Mouse (Mus musculus) liver, adult (tissue): ENCODE results near the gene Olfml1.

ENCODE experiments used
- GATA4 ChIP-seq: IDR thresholded peaks from 2 replicates; pipeline ENCODE4 v1.6.1; 2014; ENCODE audit warnings: mild to moderate bottlenecking, low read length; ENCODE audit not compliant: insufficient replicate concordance

The Olfml1 gene

GRCm38 (mm10) chr7:107567261-107567671, at the start of gene Olfml1:
Gene Olfml1 (plus strand): TSS chr7:107567446.
- no peak for TF ChIP-seq GATA4

- TF ChIP-seq GATA4: no peak
These were observed 47.8 kb upstream of the Olfml1 start for GRCm38 (mm10) chr7:107519256-107520025.

DNA sequence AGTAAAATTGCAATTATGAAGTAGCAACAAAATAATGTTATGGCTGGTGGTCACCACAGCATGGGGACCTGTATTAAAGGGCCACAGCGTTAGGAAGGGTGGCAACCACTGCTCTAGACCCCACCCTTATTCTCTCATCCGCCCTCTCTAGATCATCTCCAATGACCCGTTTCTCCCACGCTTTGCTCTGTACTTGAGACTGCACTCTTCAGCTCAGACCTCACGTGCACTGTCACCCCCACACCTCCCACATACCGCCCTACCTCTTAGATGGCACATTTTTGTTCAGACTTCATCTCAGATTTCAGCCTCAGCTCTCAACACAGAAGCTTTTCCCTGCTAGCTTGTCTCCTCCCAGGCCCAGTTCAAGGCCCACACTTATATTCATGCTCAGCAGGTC, 45.8 kb upstream of the Olfml1 start:
- TF ChIP-seq GATA4: no peak

DNA sequence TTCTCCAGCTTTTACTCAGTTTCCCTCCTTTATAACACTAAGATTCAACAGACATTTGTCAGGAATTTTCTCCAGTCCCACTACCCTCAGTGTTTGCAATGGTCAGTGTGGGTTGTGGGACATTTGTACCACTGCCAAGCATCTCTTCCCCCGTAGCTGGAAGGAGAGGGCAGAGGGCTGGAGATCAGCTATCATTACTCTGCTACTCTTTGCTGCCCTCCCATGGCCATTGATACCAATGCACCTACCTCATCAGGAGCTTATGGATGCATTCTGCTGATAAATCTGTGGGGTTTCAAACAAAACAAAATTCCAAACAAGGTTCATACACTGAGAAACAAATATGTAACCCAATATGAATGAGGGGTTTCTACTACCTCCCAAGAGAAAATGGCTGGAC, 40.9 kb upstream of the Olfml1 start:
- TF ChIP-seq GATA4: no peak

GRCm38 (mm10) chr7:107528169-107528772, 39.0 kb upstream of the Olfml1 start:
- TF ChIP-seq GATA4: no peak

DNA sequence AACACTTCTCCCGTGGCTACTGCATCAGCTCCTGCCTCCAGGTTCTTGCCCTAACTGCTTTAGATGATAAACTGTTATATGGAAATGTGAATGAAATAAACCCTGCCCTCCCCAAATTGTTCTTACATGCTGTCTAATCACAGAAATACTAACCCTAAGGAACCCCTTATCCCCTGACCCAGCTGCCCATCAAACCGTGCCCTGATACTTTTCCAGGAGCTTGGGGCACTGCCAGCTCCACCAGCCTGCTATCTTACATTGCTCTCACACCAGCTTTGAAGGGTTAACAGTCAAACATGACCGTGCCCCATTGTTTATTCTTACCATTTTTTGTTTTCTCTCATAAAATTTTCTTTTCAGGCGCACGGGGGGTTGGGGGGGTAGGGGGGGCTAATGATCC, 37.9 kb upstream of the Olfml1 start:
- no peak for TF ChIP-seq GATA4

GRCm38 (mm10) chr7:107535311-107535710, 31.9 kb upstream of the Olfml1 start:
- no peak for TF ChIP-seq GATA4

GRCm38 (mm10) chr7:107536516-107536915, 30.7 kb upstream of the Olfml1 start:
- no peak for TF ChIP-seq GATA4

DNA sequence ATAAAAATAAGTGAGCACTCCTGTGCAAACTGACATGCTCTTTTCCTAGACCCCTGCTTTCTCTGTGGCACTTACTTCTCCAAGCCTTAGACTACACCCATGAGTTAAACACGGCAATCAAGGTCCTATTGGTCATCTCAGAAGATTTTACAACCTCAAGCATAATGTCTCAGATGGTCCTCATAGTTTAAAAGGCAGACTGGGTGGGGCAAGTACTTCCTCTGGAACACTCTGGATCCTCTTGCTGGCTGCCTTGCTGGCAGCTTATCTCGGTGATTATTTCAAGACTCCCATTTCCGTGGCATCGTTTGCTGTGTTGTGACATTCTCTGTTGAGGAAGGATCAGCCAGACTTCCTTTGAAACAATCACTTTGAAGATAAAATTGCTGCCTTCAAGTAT, 27.2 kb upstream of the Olfml1 start:
- TF ChIP-seq GATA4: no peak

DNA sequence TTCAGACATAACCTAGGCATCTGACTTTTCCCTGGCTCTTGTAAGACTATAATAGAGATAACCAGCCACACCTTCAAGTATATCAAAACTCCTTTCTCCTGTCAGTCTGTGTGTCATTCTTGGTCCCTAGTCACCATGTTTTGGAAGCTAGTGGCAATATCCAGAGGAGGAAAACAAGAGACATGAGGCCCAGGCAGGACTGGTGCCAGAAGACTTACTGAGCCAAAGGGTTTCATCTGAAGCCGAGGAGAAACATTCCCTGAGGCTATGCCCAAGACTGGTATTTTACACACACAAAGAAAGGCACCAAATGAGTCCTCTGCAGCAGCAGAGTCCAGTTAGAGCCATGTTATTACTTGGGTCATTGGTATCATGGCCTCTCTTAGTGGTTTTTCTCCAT, 22.2 kb upstream of the Olfml1 start:
- no peak for TF ChIP-seq GATA4

GRCm38 (mm10) chr7:107547872-107548271, 19.4 kb upstream of the Olfml1 start:
- no peak for TF ChIP-seq GATA4

- no peak for TF ChIP-seq GATA4
These were observed 13.8 kb upstream of the Olfml1 start for GRCm38 (mm10) chr7:107553461-107553860.

DNA sequence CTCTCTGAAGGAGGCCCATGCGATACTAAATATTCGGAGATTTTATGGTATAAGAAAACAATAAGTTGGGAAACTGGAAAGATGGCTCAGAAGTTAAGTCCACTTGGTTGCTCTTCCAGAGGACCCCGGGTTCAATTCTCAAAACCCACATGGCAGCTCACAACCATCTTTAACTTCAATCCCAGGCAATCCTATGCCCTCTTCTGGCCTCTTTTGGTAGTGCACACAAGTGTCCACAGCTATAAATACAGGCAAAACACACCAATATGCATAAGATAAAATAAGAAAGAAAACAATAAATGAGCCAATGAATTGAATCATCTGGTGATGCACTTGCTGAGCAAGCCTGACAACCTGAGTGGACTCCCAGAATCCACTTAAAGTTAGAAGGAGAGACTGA, 11.3 kb upstream of the Olfml1 start:
- TF ChIP-seq GATA4: no peak

DNA sequence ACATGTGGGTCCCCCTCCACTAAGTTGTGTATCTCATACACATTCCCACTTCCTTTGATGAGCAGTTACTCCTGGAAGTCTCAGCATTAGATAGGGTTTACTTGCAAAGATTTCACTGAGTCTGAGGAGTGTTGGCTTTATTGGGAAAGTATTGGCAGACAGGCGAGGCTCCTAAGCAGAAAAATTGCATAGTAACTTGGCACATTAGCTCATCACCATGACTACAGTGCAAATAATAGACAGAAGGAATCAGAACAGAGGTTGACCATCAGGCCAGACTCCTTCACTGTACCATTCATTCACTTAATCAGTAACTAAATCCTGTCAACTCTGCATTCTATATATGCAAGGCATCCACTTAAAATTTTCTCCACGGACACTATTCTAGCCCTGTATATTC, 6.6 kb upstream of the Olfml1 start:
- no peak for TF ChIP-seq GATA4

DNA sequence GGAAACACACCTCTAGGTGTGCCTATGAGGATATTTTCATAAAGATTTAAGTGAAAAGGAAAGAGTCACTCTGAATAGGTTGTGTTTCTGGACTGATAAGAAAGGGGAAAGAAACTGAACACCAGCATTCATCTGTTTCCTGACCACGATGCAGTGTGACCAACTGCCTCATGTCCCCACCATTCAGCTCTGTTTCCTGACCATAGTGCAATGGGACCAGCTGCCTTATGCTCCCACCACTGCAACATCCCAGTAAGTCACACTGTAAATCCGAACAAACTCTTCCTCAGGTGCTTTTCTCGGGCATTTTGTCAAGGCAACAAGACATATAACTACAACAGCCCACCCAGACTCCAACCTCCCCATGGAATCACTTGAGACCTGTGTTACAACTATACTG, 5.7 kb upstream of the Olfml1 start:
- no peak for TF ChIP-seq GATA4

GRCm38 (mm10) chr7:107563727-107564126, 3.5 kb upstream of the Olfml1 start:
- TF ChIP-seq GATA4: no peak

DNA sequence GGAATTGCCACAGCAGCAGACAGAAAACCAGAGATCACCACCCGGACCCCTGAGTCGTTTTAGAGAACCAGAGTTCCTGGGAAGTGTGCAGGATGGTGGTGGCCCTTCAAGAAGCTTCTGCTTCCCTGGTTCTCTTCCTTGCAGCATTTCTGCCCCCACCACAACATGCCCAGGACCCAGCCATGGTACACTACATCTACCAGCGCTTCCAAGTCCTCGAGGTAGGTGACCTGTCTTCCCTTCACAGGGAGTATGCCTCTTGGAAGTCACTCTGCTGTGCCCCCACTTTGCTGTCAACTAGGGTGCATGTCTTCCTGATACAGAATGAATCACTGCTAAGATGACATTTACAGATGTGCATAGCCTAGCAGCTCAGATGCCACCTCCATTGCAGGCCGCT, 428 bp downstream of the Olfml1 start:
- TF ChIP-seq GATA4: no peak
